Mouse (Mus musculus): ENCODE results near the gene Arhgap5. TPM values are rescaled to one million over a fixed set of nuclear protein-coding genes. Genes with fewer than 3 reads are reported as not detected.
A peak's percentile ranks its signal among the peaks of the same experiment; 100 is the strongest.

Gene Arhgap5
- polyA plus RNA-seq, 1 experiment from 2014 or later = 53.3 TPM

DNA sequence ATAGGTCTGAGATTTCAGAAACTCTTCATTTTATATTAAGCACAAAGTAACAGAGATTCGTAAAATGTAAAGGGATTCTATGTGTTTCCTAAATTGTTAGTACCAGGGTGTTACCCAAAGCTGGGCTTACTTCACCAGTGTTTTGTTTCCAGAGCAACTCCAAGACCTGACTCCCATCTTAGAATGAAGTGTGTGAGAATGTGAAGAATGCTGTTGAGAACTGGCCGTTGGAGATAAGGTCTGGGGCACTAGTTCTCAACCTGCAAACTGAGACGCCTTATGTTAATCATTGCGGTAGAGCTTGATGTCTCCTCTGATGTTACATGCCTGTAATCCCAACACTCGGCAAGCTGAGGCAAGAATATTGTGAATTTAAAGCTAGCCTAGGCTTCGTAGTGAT, 24.4 kb upstream of the Arhgap5 start:
- 35% methylated on average over 6 of the region's 6 CpGs for WGBS
- no peak overlapping the region for H3K4me3 ChIP-seq (ENCODE audit: low read depth, low read length)
- no peak overlapping the region for H3K4me2 ChIP-seq
- H3K27me3 ChIP-seq (ENCODE audit: insufficient read depth, low read length) = no peaks in the 10 kb centered on the region
- no peak for TF ChIP-seq CTCF (IDR thresholded peaks at IDR 0.05; ENCODE audit: low read depth)
- H3K9me3 ChIP-seq (ENCODE audit: low read depth, low read length) = no peaks in the 10 kb centered on the region
- peak overlapping the region; percentile 54; the same call in 1 of the 2 replicates for H3K27ac ChIP-seq (ENCODE audit: low read depth)
- H3K9ac ChIP-seq = no peak overlapping the region
- DNase-seq (peak; percentile 58), ATAC-seq (ENCODE audit: insufficient read depth) (peak; percentile 62; the same call in 1 of the 2 replicates)
- peaks cover 8% of the 10 kb centered on the region for H3K4me1 ChIP-seq (ENCODE audit: insufficient read depth)
- no peaks in the 10 kb centered on the region for H3K36me3 ChIP-seq (ENCODE audit: insufficient read depth)

DNA sequence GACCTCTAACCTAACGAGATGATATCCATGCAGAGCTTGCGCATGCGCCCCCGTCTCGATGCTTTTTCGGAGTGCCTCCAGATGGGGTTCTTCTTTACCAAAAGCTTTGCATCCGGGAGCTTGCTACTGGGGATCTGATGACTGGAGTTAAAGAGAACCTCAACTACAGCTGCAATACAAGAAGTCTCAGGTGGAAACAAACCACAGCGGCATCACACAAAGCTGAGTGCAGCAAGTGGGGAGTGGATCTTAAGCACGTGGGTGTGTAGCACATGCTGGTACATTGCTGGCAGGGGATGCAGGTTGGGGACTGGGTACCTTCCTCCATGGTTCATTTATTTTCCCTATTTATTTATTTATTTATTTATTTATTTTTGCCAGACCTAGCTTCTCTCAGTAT, 22.9 kb upstream of the Arhgap5 start:
- Histone ChIP-seq H3K4me1 (ENCODE audit: insufficient read depth) (peaks cover 8% of the 10 kb centered on the region), H3K9ac (no peak overlapping the region), H3K27ac (ENCODE audit: low read depth) (no peak overlapping the region), H3K27me3 (ENCODE audit: insufficient read depth, low read length) (no peaks in the 10 kb centered on the region), H3K36me3 (ENCODE audit: insufficient read depth) (no peaks in the 10 kb centered on the region), H3K4me3 (ENCODE audit: low read depth, low read length) (no peak overlapping the region), H3K4me2 (no peak overlapping the region), H3K9me3 (ENCODE audit: low read depth, low read length) (no peaks in the 10 kb centered on the region)
- ATAC-seq (ENCODE audit: insufficient read depth) (no peak), DNase-seq (no peak)
- no peak for TF ChIP-seq CTCF (IDR thresholded peaks at IDR 0.05; ENCODE audit: low read depth)
- WGBS = 81% methylated on average over 9 of the region's 9 CpGs

DNA sequence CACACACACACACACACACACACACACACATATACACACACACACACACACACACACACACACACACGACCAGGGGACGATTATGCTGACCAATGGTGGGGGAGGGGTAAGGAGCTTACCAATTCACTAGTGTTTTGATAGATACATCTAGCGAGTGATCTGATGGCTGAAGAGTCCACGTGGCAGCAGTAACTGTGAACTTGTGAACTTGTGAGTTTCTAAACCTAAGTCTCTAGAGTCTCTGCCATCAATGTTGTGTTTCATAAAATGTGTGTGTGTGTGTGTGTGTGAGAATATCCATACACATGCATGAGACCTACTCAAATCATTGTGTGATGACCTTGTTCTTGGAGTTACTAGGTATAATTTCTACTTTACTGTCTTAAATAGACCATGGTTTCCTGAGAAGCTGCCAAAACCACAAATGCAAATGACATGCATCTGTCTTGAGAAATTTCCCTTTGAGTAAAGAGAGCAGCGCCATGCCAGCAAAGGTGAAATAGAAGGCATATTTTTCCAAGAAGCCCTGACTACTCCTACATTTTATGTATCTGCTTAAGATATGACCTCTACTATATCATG, 21.7 kb upstream of the Arhgap5 start:
- no peaks in the 10 kb centered on the region for H3K36me3 ChIP-seq (ENCODE audit: insufficient read depth)
- 76% methylated on average over 5 of the region's 5 CpGs for WGBS
- no peaks in the 10 kb centered on the region for H3K9me3 ChIP-seq (ENCODE audit: low read depth, low read length)
- peaks cover 8% of the 10 kb centered on the region for H3K4me1 ChIP-seq (ENCODE audit: insufficient read depth)
- no peak overlapping the region for H3K9ac ChIP-seq
- ATAC-seq (ENCODE audit: insufficient read depth) = no peak
- TF ChIP-seq CTCF (IDR thresholded peaks at IDR 0.05; ENCODE audit: low read depth) = no peak
- H3K27ac ChIP-seq (ENCODE audit: low read depth) = no peak overlapping the region
- no peak overlapping the region for H3K4me3 ChIP-seq (ENCODE audit: low read depth, low read length)
- H3K27me3 ChIP-seq (ENCODE audit: insufficient read depth, low read length) = no peaks in the 10 kb centered on the region
- DNase-seq = no peak
- H3K4me2 ChIP-seq = no peak overlapping the region

DNA sequence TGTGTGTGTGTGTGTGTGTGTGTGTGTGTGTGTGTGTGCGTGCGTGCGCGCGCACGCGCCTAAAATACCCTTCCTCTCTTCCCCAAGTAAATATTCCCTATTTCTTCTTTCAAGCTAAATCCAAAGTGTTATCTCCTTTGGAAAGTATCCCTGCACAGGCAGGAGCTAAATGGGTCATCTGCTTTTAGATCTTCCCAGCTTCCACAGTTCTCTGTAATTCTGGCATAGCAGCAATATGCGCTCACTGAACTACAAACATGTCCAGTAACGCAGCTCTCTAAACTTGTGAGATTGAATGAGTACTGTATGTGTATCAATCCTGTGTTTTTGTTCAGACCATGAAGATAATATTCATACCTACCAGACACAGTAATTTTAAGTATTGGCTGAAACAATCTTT, 20.6 kb upstream of the Arhgap5 start:
- Histone ChIP-seq H3K27me3 (ENCODE audit: insufficient read depth, low read length) (no peaks in the 10 kb centered on the region), H3K9me3 (ENCODE audit: low read depth, low read length) (no peaks in the 10 kb centered on the region), H3K9ac (no peak overlapping the region), H3K27ac (ENCODE audit: low read depth) (no peak overlapping the region), H3K4me3 (ENCODE audit: low read depth, low read length) (no peak overlapping the region), H3K4me2 (no peak overlapping the region), H3K4me1 (ENCODE audit: insufficient read depth) (peaks cover 8% of the 10 kb centered on the region), H3K36me3 (ENCODE audit: insufficient read depth) (no peaks in the 10 kb centered on the region)
- WGBS = 96% methylated on average over 9 of the region's 9 CpGs
- DNase-seq = no peak
- no peak for ATAC-seq (ENCODE audit: insufficient read depth)
- TF ChIP-seq CTCF (IDR thresholded peaks at IDR 0.05; ENCODE audit: low read depth) = no peak

DNA sequence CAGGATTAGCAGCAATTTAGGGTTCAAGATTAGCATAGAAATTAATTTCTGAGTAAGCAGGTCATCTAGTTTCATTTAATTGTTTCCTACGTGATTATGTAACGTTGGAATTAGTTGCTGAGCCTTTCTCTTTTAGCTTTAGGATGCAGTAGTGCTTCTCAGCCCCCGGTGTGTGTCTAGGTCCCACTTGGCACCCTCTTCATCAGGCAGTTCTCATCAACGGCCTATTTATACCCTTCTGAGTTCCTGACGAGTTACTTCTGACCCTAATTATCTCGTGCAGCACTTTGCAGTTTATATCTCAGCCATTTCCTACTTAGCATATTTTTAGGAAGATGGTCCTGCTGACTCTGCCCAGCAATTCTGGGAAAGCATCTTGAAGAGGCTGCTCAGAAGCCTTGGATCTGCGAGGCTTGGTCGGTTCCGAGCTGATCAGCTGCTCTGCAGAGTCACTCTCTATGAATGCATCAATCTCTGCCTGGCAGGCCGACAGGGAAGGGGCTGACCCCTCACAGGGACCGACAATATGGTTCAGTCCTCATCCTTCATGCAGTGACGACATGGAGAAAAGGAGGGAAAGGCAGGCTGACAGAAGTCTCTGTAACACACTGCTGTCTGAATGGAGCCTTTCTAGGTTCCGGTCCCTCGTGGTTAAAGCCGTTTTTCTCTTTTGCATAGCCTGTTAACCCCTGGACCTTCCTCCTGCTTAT, 15.4 kb upstream of the Arhgap5 start:
- DNase-seq = no peak
- ATAC-seq (ENCODE audit: insufficient read depth) = no peak
- Histone ChIP-seq H3K4me3 (ENCODE audit: low read depth, low read length) (no peak overlapping the region), H3K9me3 (ENCODE audit: low read depth, low read length) (no peaks in the 10 kb centered on the region), H3K4me1 (ENCODE audit: insufficient read depth) (no peaks in the 10 kb centered on the region), H3K4me2 (no peak overlapping the region), H3K36me3 (ENCODE audit: insufficient read depth) (no peaks in the 10 kb centered on the region), H3K27me3 (ENCODE audit: insufficient read depth, low read length) (no peaks in the 10 kb centered on the region), H3K27ac (ENCODE audit: low read depth) (no peak overlapping the region), H3K9ac (no peak overlapping the region)
- no peak for TF ChIP-seq CTCF (IDR thresholded peaks at IDR 0.05; ENCODE audit: low read depth)
- 25% methylated on average over 15 of the region's 15 CpGs for whole genome bisulfite sequencing

DNA sequence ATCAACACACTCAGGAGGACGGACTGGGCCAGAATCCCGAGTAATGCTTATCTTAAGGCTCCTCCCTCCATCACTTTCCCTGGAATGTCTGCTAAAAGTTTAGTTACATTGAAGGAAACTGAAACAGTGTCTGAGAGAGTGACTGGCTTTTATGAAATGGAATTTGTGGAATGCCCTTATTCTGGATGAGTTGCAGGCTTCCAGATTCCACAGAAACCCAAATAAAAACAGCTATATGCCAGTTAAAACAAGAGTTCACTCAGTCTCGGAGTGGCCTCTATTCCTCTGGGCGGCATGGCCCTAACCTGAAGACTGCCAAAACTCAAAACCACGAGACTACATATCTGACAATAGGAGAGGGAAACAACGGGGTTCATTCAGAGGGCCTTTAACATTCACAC, 10.5 kb upstream of the Arhgap5 start:
- DNase-seq = peak; percentile 77
- no peak overlapping the region for H3K4me2 ChIP-seq
- no peak for TF ChIP-seq CTCF (IDR thresholded peaks at IDR 0.05; ENCODE audit: low read depth)

DNA sequence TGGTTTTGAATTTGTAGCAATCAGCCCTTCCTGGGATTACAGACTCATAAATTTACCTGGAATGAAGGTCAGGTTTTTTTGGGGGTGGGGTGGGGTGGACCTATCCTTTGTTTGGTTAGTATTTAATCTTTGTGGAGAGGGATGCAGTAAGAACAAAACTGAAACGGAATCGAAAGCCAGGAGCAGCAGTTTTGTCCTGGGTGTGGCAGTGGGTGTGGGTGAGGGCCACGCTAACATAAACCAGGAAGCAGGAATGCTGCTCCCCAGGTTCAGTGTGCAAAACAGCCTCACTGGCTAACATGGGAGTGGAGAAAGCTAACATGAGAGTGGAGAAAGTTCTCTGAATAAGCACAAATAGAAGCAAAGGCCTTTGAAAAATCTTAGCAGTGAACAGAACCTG, 6.6 kb upstream of the Arhgap5 start:
- TF ChIP-seq CTCF (IDR thresholded peaks at IDR 0.05; ENCODE audit: low read depth) = no peak
- no peak overlapping the region for H3K27ac ChIP-seq (ENCODE audit: low read depth)
- no peak overlapping the region for H3K9ac ChIP-seq
- DNase-seq = no peak
- H3K4me3 ChIP-seq (ENCODE audit: low read depth, low read length) = no peak overlapping the region
- H3K4me2 ChIP-seq = no peak overlapping the region
- no peak for ATAC-seq (ENCODE audit: insufficient read depth)
- WGBS = 66% methylated on average over 3 of the region's 3 CpGs
- no peaks in the 10 kb centered on the region for H3K27me3 ChIP-seq (ENCODE audit: insufficient read depth, low read length)
- no peaks in the 10 kb centered on the region for H3K9me3 ChIP-seq (ENCODE audit: low read depth, low read length)
- H3K36me3 ChIP-seq (ENCODE audit: insufficient read depth) = no peaks in the 10 kb centered on the region
- no peaks in the 10 kb centered on the region for H3K4me1 ChIP-seq (ENCODE audit: insufficient read depth)

More for the DNA sequence above, 10.5 kb upstream of the Arhgap5 start:
- Histone ChIP-seq H3K4me1 (ENCODE audit: insufficient read depth) (no peaks in the 10 kb centered on the region), H3K36me3 (ENCODE audit: insufficient read depth) (no peaks in the 10 kb centered on the region), H3K27ac (ENCODE audit: low read depth) (peak overlapping the region; percentile 55; the same call in 1 of the 2 replicates), H3K9me3 (ENCODE audit: low read depth, low read length) (no peaks in the 10 kb centered on the region), H3K27me3 (ENCODE audit: insufficient read depth, low read length) (no peaks in the 10 kb centered on the region), H3K9ac (no peak overlapping the region), H3K4me3 (ENCODE audit: low read depth, low read length) (no peak overlapping the region)
- WGBS = 25% methylated on average over 6 of the region's 6 CpGs
- ATAC-seq (ENCODE audit: insufficient read depth) = peak; percentile 78
